Mouse (Mus musculus): ENCODE measurements at regions not wholly inside any gene's neighbourhood (a gene's known extent, or its start where the extent isn't known, plus 50 kb on each side); places are given as distances from the start of the nearest gene placed in this dataset.
"Not testable (repeated sequence)": the region's sequence is repeated elsewhere in the genome, so short reads cannot be mapped to it uniquely, and the experiment has no call there.

- DNase-seq, result no peak
- intact Hi-C loops (cut with DNase I; ENCODE audit: low total_unique reads), result no loop called here
These were observed 202.1 kb downstream of the Cd47 start for GRCm38 (mm10) chr16:50002456-50002788.

- no peak for DNase-seq
- intact Hi-C loops (cut with DNase I; ENCODE audit: low total_unique reads), result no loop called here
These were observed 208.7 kb downstream of the Cd47 start for GRCm38 (mm10) chr16:50009046-50009445.

GRCm38 (mm10) chr16:50009542-50009941 lies 209.2 kb downstream of the Cd47 start:
- no peak for DNase-seq
- intact Hi-C loops (cut with DNase I; ENCODE audit: low total_unique reads), result no loop called here

- no peak for DNase-seq
- intact Hi-C loops (cut with DNase I; ENCODE audit: low total_unique reads), result no loop called here
These were observed 209.7 kb downstream of the Cd47 start for GRCm38 (mm10) chr16:50010074-50010473.

- peak; percentile 36 for DNase-seq
- intact Hi-C loops (cut with DNase I; ENCODE audit: low total_unique reads), result no loop called here
These were observed 210.2 kb downstream of the Cd47 start for GRCm38 (mm10) chr16:50010532-50010971.

- intact Hi-C loops (cut with DNase I; ENCODE audit: low total_unique reads), result no loop called here
These were observed 223.6 kb downstream of the Cd47 start for GRCm38 (mm10) chr16:50023885-50024284.

GRCm38 (mm10) chr16:50026100-50026884 lies 226.0 kb downstream of the Cd47 start:
- intact Hi-C loops (cut with DNase I; ENCODE audit: low total_unique reads), result no loop called here
- DNase-seq, result no peak

More at GRCm38 (mm10) chr16:50023885-50024284, 223.6 kb downstream of the Cd47 start:
- DNase-seq, result no peak

GRCm38 (mm10) chr16:50027189-50027588 lies 226.9 kb downstream of the Cd47 start:
- intact Hi-C loops (cut with DNase I; ENCODE audit: low total_unique reads), result no loop called here
- no peak for DNase-seq

- no peak for DNase-seq
- intact Hi-C loops (cut with DNase I; ENCODE audit: low total_unique reads), result no loop called here
These were observed 229.4 kb downstream of the Cd47 start for GRCm38 (mm10) chr16:50029711-50030110.

- intact Hi-C loops (cut with DNase I; ENCODE audit: low total_unique reads); DNase-seq: not testable (repeated sequence)
These were observed 230.0 kb downstream of the Cd47 start for GRCm38 (mm10) chr16:50030355-50030754.

- intact Hi-C loops (cut with DNase I; ENCODE audit: low total_unique reads), result no loop called here
- no peak for DNase-seq
These were observed 230.6 kb downstream of the Cd47 start for GRCm38 (mm10) chr16:50030905-50031369.

GRCm38 (mm10) chr16:50032798-50033197 lies 232.5 kb downstream of the Cd47 start:
- DNase-seq, result no peak
- intact Hi-C loops (cut with DNase I; ENCODE audit: low total_unique reads), result no loop called here

GRCm38 (mm10) chr16:50036296-50036734 lies 236.0 kb downstream of the Cd47 start:
- DNase-seq, result no peak
- intact Hi-C loops (cut with DNase I; ENCODE audit: low total_unique reads), result no loop called here

GRCm38 (mm10) chr16:50044103-50044502 lies 243.8 kb downstream of the Cd47 start:
- intact Hi-C loops (cut with DNase I; ENCODE audit: low total_unique reads), result no loop called here
- no peak for DNase-seq

GRCm38 (mm10) chr16:50045552-50046547 lies 245.5 kb downstream of the Cd47 start:
- intact Hi-C loops (cut with DNase I; ENCODE audit: low total_unique reads), result no loop called here
- peak; percentile 42 for DNase-seq

- no peak for DNase-seq
- intact Hi-C loops (cut with DNase I; ENCODE audit: low total_unique reads), result no loop called here
These were observed 263.2 kb downstream of the Cd47 start for GRCm38 (mm10) chr16:50063540-50063939.

- intact Hi-C loops (cut with DNase I; ENCODE audit: low total_unique reads), result no loop called here
- no peak for DNase-seq
These were observed 265.2 kb downstream of the Cd47 start for GRCm38 (mm10) chr16:50065336-50066082.

- no peak for DNase-seq
- intact Hi-C loops (cut with DNase I; ENCODE audit: low total_unique reads), result no loop called here
These were observed 268.7 kb downstream of the Cd47 start for GRCm38 (mm10) chr16:50069033-50069432.

- intact Hi-C loops (cut with DNase I; ENCODE audit: low total_unique reads), result no loop called here
- DNase-seq, result no peak
These were observed 270.4 kb downstream of the Cd47 start for GRCm38 (mm10) chr16:50070728-50071127.
